Mouse (Mus musculus) myocyte (in vitro differentiated cells): ENCODE measurements around the gene Rgs6.

Experiments used
- E2F4 ChIP-seq: IDR thresholded peaks from one replicate; pipeline ENCODE4 v1.6.1; 2011; ENCODE audit warnings: mild to moderate bottlenecking, control low read depth, moderate library complexity; ENCODE audit not compliant: insufficient read depth
- MAX ChIP-seq: IDR thresholded peaks from one replicate; pipeline ENCODE4 v1.6.1; 2011; ENCODE audit warnings: low read depth, mild to moderate bottlenecking, control low read depth
- MYOD1 ChIP-seq, 3 experiments: IDR thresholded peaks; one replicate each; pipeline ENCODE4 v1.6.1; 2011; ENCODE audit warnings: control low read depth in 2 of 3, low read depth in 2 of 3, mild to moderate bottlenecking in 2 of 3, moderate library complexity in 1 of 3; ENCODE audit not compliant: insufficient read length in 2 of 3, control insufficient read depth in 1 of 3
- MYOG ChIP-seq, 3 experiments: IDR thresholded peaks; one replicate each; pipeline ENCODE4 v1.6.1; 2011; ENCODE audit warnings: control low read depth in 2 of 3, low read depth in 2 of 3, mild to moderate bottlenecking in 2 of 3; ENCODE audit not compliant: insufficient read length in 2 of 3, control insufficient read depth in 1 of 3, insufficient read depth in 1 of 3
- POLR2A ChIP-seq: IDR thresholded peaks from one replicate; pipeline ENCODE4 v1.6.1; 2011; ENCODE audit warnings: low read depth, mild to moderate bottlenecking, control low read depth, moderate library complexity; ENCODE audit not compliant: insufficient read length
- POLR2AphosphoS2 ChIP-seq: IDR thresholded peaks from one replicate; pipeline ENCODE4 v1.6.1; 2011; ENCODE audit warnings: low read depth, control low read depth; ENCODE audit not compliant: insufficient read length
- TCF12 ChIP-seq: IDR thresholded peaks from one replicate; pipeline ENCODE4 v1.6.1; 2011; ENCODE audit warnings: mild to moderate bottlenecking, control low read depth; ENCODE audit not compliant: poor library complexity, insufficient read depth, severe bottlenecking
- TCF3 ChIP-seq: IDR thresholded peaks from one replicate; pipeline ENCODE4 v1.6.1; 2011; ENCODE audit warnings: low read depth, control low read depth; ENCODE audit not compliant: insufficient read length
- USF1 ChIP-seq: IDR thresholded peaks from one replicate; pipeline ENCODE4 v1.6.1; 2011; ENCODE audit warnings: low read depth, mild to moderate bottlenecking, control low read depth, moderate library complexity

DNA sequence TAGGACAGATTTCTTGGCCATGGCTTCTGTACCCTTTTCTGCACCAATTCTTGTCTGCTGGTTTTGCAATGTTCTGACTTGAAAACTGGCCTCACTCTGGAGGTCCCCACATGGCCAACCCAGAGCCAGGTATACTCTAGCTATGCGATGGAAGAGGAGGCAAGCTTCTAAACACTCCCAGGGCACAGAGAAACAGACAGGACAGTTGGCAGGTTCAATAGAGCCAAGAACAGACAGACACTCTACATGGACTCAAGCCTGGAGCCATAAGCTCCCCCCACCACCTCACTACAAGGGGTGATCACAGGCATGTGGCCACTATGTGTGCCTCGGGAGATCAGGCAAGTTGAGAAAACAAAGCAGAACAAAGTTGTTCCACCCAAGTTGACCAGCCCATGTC is 572.1 kb downstream of the Rgs6 start:
- TF ChIP-seq POLR2A (no peak), POLR2AphosphoS2 (no peak), MAX (no peak), TCF12 (no peak), USF1 (no peak), MYOG (IDR thresholded peaks at IDR 0.05; ENCODE audit: control insufficient read depth in 1 of 3, insufficient read depth in 1 of 3, insufficient read length in 2 of 3, low read depth in 2 of 3) (no peak), E2F4 (no peak), MYOD1 (IDR thresholded peaks at IDR 0.05; ENCODE audit: control insufficient read depth in 1 of 3, insufficient read length in 2 of 3, low read depth in 2 of 3) (no peak), TCF3 (no peak)
